Mouse (Mus musculus) testis, adult 2 months (tissue): Measurements from ENCODE around the gene Clrn2.

ENCODE experiments used
- CTCF ChIP-seq: fragments of 200-500 bp; IDR thresholded peaks from 2 replicates; pipeline ENCODE4 v1.5.1; 2012; ENCODE audit warnings: low read depth, mild to moderate bottlenecking, inconsistent platforms, low read length, moderate library complexity; ENCODE audit not compliant: control insufficient read depth, insufficient read depth, insufficient replicate concordance
- POLR2A ChIP-seq: fragments of 200-500 bp; IDR thresholded peaks from 2 replicates; pipeline ENCODE4 v1.6.1; 2012; ENCODE audit warnings: low read depth, mild to moderate bottlenecking, inconsistent platforms, low read length, moderate library complexity; ENCODE audit not compliant: control insufficient read depth

GRCm38 (mm10) chr5:45496042-45496441 is 42.5 kb downstream of the Clrn2 start:
- TF ChIP-seq POLR2A, result no peak
- no peak for TF ChIP-seq CTCF
